Mouse (Mus musculus) right cerebral cortex, adult 18-20 months (tissue): ENCODE measurements around the gene Gm37240.

ENCODE experiments used
- DNase-seq: peaks from one replicate; pipeline ENCODE4 v3.0.0; 2022; ENCODE audit warnings: mixed read lengths

The Gm37240 gene

GRCm38 (mm10) chr3:85377505-85377904, 509.8 kb downstream of the Gm37240 start:
- peak; percentile 61 for DNase-seq

GRCm38 (mm10) chr3:85376541-85376940, 510.8 kb downstream of the Gm37240 start:
- peak; percentile 31 for DNase-seq

- no peak for DNase-seq
These were observed 514.3 kb downstream of the Gm37240 start for GRCm38 (mm10) chr3:85373039-85373438.

DNA sequence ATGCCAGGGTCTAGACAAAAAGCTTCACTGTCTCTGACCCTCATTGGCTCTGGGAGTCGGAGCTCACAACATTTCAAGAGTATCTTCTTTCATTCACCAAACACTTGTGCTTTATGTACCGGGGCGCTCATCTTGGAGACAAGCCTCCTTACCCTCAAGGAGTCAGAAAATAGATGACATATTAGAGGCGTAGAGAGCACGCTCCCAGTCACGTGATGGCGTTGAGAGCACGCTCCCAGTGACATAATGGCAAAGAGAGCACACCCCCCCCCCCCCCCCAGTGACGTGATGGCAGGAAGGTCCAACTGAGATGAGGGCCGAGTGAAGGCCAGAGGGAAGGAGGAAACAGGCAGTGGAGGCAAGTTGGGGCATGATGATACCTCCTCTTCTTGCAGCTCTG, 517.5 kb downstream of the Gm37240 start:
- DNase-seq: no peak

DNA sequence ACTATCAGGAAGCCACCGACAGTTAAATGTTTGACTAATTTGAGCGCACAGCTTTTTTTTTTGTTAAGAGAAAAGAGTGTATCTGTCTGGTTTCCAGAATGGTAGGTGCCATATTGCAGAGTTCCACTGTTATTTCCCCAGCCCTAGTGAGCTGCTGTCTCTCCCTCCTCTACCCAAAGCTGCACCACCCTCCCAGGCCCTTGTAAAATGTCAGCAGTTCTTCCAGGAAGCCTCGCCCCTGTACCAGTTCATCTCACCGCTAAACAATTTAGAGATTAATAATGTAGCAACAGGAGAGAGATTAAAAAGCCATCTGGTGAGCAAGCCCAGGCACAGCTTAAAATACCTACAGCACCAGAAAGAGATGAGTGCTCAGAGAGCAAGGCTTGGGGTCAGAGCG, 518.2 kb downstream of the Gm37240 start:
- no peak for DNase-seq

DNA sequence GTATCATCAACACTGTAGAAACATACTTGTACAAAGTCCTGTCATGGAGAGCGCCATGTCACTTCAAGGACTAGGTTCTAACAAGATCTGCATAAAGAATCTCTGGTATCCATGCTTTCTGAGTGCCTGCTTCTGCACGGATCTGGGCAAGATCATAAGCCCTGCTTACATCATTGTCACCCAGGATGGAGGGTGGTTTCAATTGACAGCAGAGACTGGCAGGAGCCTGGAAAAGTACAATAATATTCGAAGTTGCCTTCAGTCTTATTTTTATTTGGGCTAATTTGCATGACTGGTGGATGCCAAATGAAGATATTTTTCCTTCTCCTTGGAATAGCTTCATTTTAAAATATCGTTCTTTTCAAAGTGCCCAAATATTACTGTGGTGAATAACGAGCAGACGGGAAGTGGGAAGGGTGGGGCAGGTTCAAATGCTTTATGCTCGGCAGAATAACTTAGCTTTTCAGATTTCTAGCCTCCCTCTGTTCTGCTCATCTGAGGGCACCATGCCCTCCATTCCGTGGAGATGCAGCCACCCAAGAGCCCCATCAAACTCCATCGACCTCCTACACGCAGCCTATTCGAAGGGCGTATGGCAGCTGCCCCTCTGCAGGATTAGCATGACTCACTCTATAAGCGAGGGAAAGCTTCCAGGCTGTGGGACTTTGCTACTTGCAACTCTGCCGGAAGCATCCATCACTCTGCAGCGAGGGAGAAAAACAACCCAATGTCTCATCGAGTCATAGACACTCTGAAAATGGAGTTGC, 518.8 kb downstream of the Gm37240 start:
- DNase-seq: peak; percentile 91

DNA sequence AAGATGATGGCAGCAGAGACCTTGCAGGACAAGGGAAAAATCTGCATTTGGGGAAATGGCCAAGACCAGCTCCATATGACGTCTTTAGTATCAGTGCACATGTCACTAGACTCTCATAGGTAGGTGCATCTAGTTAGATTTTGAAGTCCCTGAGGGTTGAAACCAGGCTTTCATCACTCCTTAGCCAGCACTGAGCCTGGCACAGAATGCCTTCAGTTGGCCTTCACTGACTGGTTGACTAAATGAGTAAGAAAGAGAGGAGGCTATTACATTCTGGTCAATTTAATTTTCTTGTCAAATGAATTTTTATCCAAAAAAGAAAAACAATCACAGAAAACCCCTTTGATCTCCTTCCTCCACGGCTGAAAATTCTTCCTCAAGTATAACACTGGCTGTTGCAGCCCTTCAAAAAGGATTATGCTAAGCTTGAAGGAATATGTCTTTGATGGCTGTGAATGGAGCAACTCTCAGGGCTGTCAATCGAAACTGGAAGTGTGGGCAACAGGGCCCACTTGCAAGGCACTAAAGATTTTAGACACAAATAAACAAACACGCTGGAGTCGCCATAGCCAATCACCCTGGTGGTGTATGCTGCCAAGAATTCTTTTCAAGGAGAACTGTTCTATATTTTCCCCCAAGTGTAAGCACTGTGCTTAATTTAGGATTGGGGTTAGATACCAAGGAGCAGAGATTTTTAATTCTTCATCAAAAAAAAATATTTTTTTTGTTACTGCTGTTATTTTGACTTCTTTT, 522.6 kb downstream of the Gm37240 start:
- DNase-seq: no peak

DNA sequence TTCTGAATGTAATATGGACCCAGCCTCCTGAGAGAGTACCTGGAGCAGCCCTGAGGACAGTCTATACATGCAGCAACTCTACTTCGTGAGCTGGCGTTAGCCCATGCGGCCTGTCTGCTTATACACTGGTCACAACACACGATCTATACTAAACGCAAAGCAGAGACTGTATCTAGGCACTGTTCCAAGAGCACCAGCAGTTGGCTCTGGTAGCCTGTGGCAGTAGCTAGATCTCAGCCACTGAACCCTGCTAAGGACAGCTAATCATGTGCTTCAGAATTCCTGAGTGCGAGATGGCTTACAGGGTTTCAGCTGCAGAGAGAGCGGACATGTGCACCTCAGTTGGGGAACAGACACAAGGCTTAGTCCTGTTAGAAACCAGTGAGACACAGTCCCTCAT, 524.4 kb downstream of the Gm37240 start:
- DNase-seq: no peak

DNA sequence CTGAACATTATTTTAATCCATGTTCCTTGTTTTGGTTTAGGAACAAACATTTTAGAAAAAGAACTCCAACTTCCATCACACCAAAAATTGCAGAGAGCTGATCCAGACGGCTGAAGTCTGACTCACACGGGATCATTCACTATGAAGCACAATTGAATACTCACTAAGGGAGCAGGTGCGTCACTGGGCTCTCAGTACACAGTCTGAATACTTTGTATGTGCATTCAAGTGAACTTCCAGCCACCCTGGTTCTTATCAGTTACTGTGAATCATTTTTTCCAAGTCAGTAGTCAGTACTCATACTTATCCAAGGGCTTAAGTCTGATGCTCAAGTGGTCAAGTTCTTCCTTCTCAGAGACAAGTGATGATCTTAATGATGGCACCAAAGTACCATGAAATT, 530.9 kb downstream of the Gm37240 start:
- DNase-seq: no peak

DNA sequence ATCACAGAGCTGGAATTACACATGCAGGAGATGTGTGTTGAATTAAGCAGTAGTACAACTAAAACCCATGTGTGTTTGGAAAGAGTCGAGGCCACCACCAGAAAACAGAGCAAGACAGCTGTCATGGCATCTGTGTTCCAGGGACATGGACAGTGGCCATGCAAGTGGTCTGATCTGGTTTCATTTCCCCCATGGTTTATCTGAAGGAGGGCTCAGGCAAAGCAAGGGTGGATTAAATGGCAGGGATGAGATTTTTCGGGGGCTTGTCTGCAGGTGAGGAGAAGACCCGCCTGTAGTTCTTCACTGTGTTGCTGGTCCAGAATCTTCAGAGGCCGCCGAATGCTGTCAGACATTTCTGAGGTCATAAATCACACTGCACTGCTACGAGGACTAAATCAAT, 539.3 kb downstream of the Gm37240 start:
- no peak for DNase-seq

- peak; percentile 80 for DNase-seq
These were observed 546.0 kb downstream of the Gm37240 start for GRCm38 (mm10) chr3:85341103-85341860.

DNA sequence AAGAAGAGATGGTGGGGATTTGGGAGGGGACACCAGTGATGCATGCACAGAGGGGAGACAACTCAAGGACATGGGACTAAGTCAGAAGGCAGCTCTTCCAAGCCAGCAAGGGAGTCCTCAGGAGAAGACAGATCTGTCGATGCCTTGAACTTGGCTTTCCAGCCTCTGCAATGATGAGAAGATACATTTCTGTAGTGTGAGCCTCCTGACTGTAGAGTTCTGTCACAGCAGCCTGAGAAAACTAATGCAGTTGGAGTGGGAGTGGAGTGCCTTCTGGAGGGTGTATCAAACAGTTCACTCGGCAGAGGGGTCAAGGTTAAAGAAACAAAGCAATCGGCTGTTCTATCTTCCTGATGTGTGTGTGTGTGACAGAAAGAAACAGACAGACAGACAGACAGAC, 546.8 kb downstream of the Gm37240 start:
- DNase-seq: no peak

DNA sequence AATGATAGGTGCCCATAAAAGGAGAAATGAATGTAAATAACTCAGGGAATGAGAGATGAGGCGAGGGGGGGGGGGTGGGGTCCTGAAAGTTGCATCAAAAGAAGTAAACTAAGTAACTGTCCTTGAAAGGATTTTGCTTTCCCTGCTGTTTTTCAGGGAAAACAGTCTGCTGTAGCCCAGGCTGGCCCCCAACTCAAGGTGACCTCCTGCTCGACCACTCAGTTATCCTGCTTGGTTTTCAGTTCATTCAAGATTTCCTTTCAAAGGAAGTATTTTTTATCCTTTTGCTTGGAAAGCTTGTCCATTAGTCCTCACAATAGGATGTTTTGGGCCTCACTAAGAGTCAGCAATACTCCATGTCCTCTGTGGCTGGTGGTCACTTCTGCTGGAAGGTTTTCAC, 547.4 kb downstream of the Gm37240 start:
- DNase-seq: no peak

- DNase-seq: no peak
These were observed 548.0 kb downstream of the Gm37240 start for GRCm38 (mm10) chr3:85339269-85339820.

DNA sequence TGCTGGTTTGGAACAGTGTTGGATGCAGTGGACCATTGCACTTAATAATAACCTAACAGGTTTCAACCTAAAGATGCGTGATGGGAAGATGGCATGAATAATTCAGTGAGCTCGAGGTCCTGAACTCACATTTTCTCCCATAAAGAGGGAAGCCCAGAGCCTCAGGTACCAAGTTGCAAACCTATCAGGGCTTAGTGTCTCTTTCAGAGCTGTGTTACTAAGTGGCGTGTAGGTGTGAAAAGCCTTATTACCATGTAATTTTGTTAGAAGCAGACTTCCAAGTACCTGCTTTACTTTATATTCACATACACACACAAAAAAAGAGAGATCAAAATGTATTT, 548.6 kb downstream of the Gm37240 start:
- DNase-seq: no peak

DNA sequence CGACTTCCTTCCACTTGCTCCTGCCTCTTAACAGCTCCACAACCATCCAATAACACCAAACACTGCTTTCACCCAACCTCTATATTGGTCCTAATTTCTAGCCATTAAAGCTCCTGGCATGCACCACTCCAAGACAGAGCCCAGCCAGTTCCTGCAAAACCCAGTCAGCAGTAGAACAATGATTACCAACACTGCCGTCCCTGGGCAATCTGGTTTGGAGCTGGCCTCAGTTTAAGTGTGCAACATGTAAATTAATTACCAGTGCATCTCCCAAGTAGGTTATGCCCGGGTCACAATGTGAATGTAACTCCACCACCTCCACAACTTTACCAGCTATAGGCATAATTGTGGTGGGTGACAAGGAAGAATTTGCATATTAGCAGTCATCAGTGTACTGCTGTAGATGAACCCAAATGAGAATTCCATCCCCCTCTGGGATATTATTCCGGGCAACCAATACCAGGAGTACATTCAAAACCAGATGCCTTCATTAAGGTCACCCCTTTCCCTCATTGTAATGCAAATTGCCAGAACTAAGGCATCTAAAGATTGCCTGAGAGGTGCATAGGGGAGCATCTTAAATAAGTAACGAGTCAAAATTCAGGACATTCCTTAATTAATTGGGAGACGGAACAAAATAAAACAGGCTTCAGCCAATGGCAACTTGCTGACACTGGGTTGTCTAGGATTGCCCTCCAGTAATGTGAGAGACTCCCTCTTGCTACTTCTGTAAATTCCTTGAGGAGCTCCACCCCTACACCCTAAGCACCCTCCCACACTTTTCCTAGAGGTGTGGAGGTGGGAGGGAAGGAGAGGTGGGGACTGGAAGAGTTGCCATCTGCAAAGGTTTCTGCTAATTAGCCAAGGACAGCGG, 549.2 kb downstream of the Gm37240 start:
- no peak for DNase-seq

- no peak for DNase-seq
These were observed 551.8 kb downstream of the Gm37240 start for GRCm38 (mm10) chr3:85335517-85335916.

DNA sequence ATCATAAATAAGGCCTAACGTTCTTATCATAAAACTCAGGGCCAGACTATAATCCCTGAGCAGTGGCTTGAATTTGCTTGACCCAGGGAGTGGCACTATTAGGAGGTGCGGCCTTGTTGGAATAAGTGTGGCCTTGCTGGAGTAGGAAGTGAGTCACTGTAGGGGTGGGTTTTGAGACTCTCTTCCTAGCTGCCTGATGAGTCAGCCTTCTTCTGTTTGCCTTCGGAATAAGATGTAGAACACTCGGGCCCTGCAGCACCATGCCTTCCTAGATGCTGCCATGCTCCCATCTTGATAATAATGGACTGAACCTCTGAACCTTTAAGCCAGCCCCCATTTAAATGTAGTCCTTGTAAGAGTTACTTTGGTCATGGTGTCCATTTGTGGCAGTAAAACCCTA, 555.0 kb downstream of the Gm37240 start:
- DNase-seq: no peak

DNA sequence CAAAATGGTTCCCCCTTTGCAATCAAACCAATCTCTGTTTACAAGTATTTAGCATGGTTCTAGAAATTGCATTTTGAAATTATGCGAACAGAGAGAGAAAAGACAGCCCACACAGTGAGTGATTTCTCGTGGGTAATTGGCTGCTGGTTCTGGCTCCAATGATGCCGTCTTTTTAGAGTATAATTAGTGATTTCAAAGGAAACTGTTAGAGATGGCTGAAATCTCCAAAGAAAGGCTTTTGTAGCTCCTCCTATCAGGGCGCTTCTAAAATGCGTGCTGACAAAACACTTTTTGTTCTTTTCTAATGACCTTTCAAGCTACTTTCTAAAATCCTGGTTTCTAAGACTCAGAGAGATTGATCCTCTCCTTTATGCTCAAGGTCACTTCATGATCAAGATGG, 569.1 kb downstream of the Gm37240 start:
- no peak for DNase-seq

- DNase-seq: no peak
These were observed 570.0 kb downstream of the Gm37240 start for GRCm38 (mm10) chr3:85317306-85317705.

DNA sequence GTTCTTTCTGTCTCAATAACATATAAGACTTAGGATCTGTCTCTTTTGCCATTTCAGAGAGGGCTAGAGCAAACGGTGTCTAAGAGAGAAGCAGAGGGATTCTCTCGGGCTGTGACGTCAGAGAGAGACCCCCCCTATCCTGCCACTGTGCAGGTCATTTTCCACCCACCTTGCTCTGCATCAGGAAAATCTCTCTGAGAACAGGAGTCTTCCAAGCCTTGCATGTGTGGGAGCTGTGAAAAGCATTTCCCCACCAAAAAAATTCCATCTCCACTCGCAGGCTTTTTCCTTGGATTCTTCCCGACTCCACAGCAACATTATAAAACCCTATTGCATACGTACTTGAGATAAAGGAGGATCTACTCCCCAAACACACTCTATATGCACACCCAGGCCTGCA, 572.4 kb downstream of the Gm37240 start:
- peak; percentile 80 for DNase-seq

- no peak for DNase-seq
These were observed 573.6 kb downstream of the Gm37240 start for GRCm38 (mm10) chr3:85313646-85314255.
